Mouse (Mus musculus) heart, adult 9 months (tissue): ENCODE measurements around the gene Mavs.

Experiments used
- DNase-seq, 2 experiments: peaks; one replicate each; pipeline ENCODE4 v3.0.0; 2022; ENCODE audit warnings: low spot score in 2 of 2

Gene Mavs

GRCm38 (mm10) chr2:131261481-131262212 lies 27.8 kb downstream of the Mavs start:
- DNase-seq = no peak

- peak; percentile 98 for DNase-seq
Measured at GRCm38 (mm10) chr2:131262213-131262672, 28.4 kb downstream of the Mavs start, which contains the start of gene Pank2. Gene Pank2, plus strand, starts transcription at chr2:131262495.

- DNase-seq = no peak
Measured at GRCm38 (mm10) chr2:131262680-131263670, 29.1 kb downstream of the Mavs start.

GRCm38 (mm10) chr2:131264027-131264426 lies 30.2 kb downstream of the Mavs start:
- no peak for DNase-seq

- no peak for DNase-seq
Measured at GRCm38 (mm10) chr2:131265056-131265455, 31.2 kb downstream of the Mavs start.

GRCm38 (mm10) chr2:131275493-131275892 lies 41.6 kb downstream of the Mavs start:
- no peak for DNase-seq

GRCm38 (mm10) chr2:131276722-131277121 lies 42.9 kb downstream of the Mavs start:
- DNase-seq = no peak

GRCm38 (mm10) chr2:131281596-131281995 lies 47.7 kb downstream of the Mavs start:
- no peak for DNase-seq

GRCm38 (mm10) chr2:131286276-131286675 lies 52.4 kb downstream of the Mavs start:
- DNase-seq = no peak

- no peak for DNase-seq
Measured at GRCm38 (mm10) chr2:131290669-131291068, 56.8 kb downstream of the Mavs start.

GRCm38 (mm10) chr2:131296746-131297261 lies 62.9 kb downstream of the Mavs start:
- no peak for DNase-seq
